Mouse (Mus musculus) right cerebral cortex, postnatal 36 days (tissue): ENCODE measurements at regions not wholly inside any gene's neighbourhood (a gene's known extent, or its start where the extent isn't known, plus 50 kb on each side); places are given as distances from the start of the nearest gene placed in this dataset.

ENCODE experiments used
- DNase-seq, 2 experiments: peaks; one replicate each; pipeline ENCODE4 v3.0.0; 2022; ENCODE audit warnings: low spot score in 2 of 2, mixed read lengths in 1 of 2

DNA sequence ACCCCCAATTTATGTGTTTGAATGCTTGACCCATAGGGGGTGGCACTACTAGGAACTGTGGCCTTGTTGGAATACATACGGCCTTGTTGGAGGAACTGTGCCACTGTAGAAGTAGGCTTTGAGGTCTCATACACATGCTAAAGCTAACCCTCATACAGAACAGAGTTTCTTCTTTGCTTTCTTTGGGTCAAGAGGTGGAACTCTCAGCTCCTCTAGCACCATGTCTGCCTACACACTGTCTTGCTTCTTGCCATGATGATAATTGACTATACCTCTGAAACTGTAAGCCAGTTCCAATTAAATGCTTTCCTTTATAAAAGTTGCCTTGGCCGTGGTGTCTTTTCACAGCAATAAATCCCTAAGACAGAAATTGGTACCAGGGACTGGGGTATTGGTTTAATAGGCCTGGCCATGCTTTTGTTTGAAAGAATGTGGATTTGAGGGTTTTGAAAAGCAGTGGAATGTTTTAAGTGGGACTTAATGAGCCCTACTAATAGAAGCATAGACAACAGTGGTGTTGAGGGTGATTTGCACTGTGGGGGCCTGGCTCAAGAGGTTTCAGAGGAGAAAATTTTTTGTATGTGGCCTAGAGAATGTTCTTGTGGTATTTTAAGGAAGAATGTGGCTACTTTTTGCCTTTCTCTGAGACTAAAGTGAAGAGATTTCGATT is 468.7 kb upstream of the Fat1 start:
- no peak for DNase-seq

DNA sequence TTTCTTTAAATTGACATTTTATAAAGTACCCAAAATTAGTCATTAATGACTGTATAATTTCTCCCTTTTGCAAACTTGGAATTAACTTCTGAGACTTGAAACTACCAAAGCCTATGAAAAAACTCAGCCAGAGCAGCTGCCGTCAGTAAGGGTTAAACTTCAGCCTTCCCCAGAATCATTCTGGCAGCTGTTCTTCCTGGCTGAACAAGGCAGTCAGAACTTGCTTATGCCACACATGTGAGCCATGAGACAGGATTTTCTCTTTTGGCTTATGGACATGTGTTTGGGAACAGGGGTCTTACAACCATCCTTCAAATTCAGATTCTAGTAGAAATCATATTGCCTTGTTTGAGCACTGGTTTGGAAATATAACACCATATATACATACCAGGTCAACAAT is 422.4 kb upstream of the Fat1 start:
- no peak for DNase-seq

GRCm38 (mm10) chr8:44525915-44526314 is 409.3 kb upstream of the Fat1 start:
- no peak for DNase-seq

DNA sequence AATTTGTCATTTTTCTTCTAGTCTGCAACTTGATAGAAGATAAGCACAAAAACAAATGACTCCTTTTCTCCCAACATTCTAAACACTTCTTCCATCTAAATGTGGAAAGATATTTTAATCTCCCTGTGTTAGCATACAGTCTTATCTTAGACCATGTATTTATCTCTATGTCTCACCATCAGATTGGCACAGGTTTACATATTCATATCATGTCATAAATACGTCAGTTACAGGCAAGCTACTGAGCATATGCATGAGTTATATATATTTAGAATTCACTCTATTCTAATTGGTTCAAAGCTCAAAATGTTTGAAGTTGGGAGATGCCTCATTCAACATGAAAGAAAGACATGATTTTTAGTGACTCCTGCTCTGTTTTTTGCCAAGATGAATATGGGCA is 405.6 kb upstream of the Fat1 start:
- DNase-seq: no peak

DNA sequence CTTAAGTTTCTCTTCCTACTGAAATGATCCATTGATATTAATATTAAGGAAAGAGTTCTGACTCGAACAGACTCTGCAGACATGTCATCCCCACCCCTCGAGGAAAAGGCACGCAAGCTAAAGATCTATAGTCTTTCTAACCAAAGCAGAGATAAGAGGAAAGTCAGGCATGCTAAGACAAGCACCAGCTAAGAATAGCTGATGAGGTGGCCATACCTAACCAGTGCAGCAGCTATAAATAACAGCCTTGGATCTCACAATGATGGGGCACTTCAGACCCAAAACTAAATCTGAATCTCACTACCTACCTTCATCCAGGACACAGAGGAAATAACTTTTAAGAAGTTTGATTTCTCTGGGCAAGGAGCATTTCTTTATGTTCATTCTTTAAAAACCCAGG is 386.4 kb upstream of the Fat1 start:
- no peak for DNase-seq

GRCm38 (mm10) chr8:44559161-44559560 is 376.1 kb upstream of the Fat1 start:
- no peak for DNase-seq

- no peak for DNase-seq
These were observed 358.9 kb upstream of the Fat1 start for GRCm38 (mm10) chr8:44576314-44576858.

DNA sequence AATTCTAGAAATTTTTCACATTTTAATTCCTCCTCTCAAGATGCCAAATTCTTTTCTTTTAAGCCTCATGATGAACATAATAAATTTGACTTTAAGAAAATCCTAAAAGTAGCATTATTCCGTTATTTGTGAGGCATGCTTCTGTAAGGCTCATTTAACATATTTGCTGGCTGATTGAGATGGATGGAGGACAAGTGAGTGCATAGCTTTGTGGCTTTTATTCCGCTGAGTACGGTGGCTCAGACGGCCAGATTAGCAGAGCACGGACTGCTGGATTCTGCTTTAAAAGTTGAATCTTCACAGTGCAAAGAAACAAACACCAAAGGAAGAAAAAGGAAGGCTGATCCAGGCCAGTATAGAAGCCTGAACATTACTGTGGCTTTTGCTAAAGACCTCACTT is 358.3 kb upstream of the Fat1 start:
- no peak for DNase-seq
